In the genomic region with DNA sequence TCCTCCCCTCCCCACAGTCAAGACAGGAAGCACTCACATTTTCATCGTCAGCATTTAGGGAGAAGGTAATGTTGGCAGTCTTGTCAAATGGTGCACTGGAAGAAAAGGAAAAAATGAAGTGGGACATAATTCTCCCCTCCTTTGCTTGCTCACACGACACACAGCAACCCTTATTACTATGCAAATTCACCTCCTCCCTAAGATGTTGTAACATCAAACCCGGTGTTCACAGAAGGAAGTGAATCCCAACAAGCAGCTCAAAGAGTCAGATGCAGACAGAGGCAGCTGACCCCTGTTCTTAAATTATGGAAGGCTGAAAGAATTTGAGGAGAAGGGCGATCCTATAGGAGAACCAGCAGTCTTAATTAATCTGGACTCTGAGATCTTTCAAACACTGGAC, we compare ENCODE assay signal across 30 mouse cellular contexts. TPM values are rescaled to one million over a fixed set of nuclear protein-coding genes. Genes with fewer than 3 reads are reported as not detected.
"Had no signal": no experiment of that assay in that cellular context is flagged by ENCODE, and none has a peak within 500 bp of the region (broad histone marks: within the 10 kb centered on the region; RNA-seq: fewer than 3 reads in every experiment).

No protein-coding gene starts in this region.

- H3K4me3 ChIP-seq: heart, adult 2 months; heart, embryonic 13.5 days; heart, embryonic 15.5 days; hindbrain, embryonic 10.5 days; hindbrain, embryonic 12.5 days; intestine, embryonic 15.5 days; kidney, embryonic 15.5 days; left cerebral cortex, adult 2 months; limb, embryonic 10.5 days; limb, embryonic 12.5 days; liver, embryonic 12.5 days had no signal

- H3K4me1 ChIP-seq: heart, embryonic 13.5 days; heart, embryonic 15.5 days; hindbrain, embryonic 10.5 days; hindbrain, embryonic 12.5 days; intestine, embryonic 15.5 days; kidney, embryonic 15.5 days; limb, embryonic 10.5 days; limb, embryonic 12.5 days had no signal

- H3K27ac ChIP-seq: heart, adult 2 months; heart, embryonic 13.5 days; heart, embryonic 15.5 days; hindbrain, embryonic 10.5 days; hindbrain, embryonic 12.5 days; hindbrain, embryonic 14.5 days; intestine, embryonic 15.5 days; kidney, embryonic 15.5 days; kidney, postnatal 0 days; left cerebral cortex, adult 2 months; limb, embryonic 10.5 days; limb, embryonic 12.5 days had no signal

- ATAC-seq: hindbrain, embryonic 16.5 days; inflammation-experienced regulatory T-cells, adult 6 months; intestine, embryonic 15.5 days; intestine, postnatal 0 days; liver, embryonic 12.5 days had no signal

- H3K9me3 ChIP-seq: heart, embryonic 13.5 days; heart, embryonic 15.5 days; hindbrain, embryonic 10.5 days; hindbrain, embryonic 12.5 days; intestine, embryonic 15.5 days; kidney, embryonic 15.5 days; limb, embryonic 10.5 days; limb, embryonic 12.5 days; liver, embryonic 12.5 days had no signal

- DNase-seq: gastrocnemius, postnatal 14 days; gastrocnemius, postnatal 36 days; heart, adult 2 months; heart, postnatal 14 days; heart, postnatal 4 days; kidney, adult 18-20 months; kidney, adult 8-10 months; kidney, postnatal 14 days; kidney, postnatal 36 days; layer of hippocampus, adult 9-11 months had no signal

- H3K9ac ChIP-seq: heart, embryonic 13.5 days; heart, embryonic 15.5 days; hindbrain, embryonic 12.5 days; hindbrain, embryonic 14.5 days; intestine, embryonic 15.5 days; kidney, embryonic 15.5 days; limb, embryonic 12.5 days; liver, embryonic 12.5 days had no signal

- H3K4me2 ChIP-seq: heart, embryonic 11.5 days; heart, embryonic 13.5 days; heart, embryonic 15.5 days; hindbrain, embryonic 12.5 days; hindbrain, embryonic 14.5 days; intestine, embryonic 15.5 days; kidney, embryonic 15.5 days; limb, embryonic 12.5 days; liver, embryonic 12.5 days had no signal

- H3K27me3 ChIP-seq: heart, embryonic 13.5 days; heart, embryonic 15.5 days; hindbrain, embryonic 12.5 days; intestine, embryonic 15.5 days; kidney, embryonic 15.5 days; limb, embryonic 12.5 days; liver, embryonic 12.5 days had no signal

RNA-seq across cellular contexts. Expression of gene Ptprh, which starts 32.3 kb away (rescaled TPM):
- total RNA-seq: gastrocnemius, adult 18-20 months; gastrocnemius, adult 8-10 months; gastrocnemius, postnatal 14 days; gastrocnemius, postnatal 36 days; heart, adult 2 months; heart, postnatal 14 days; heart, postnatal 4 days had no signal
- polyA plus RNA-seq: heart, embryonic 11.5 days; heart, embryonic 15.5 days; heart, postnatal 0 days; hindbrain, embryonic 10.5 days; inflammation-experienced regulatory T-cells, adult 6 months; limb, embryonic 10.5 days; limb, embryonic 12.5 days; liver, adult 2 months; liver, embryonic 12.5 days had no signal
